Mouse (Mus musculus) neural tube, embryonic 12.5 days (tissue): ENCODE measurements around the gene Gm13275. TPM values are rescaled to one million over a fixed set of nuclear protein-coding genes. Genes with fewer than 3 reads are reported as not detected.
"Not testable (repeated sequence)": the region's sequence is repeated elsewhere in the genome, so short reads cannot be mapped to it uniquely, and the experiment has no call there.

Experiments
- ATAC-seq: fragments of 200-750 bp; cut with Nextera tagmentation; 2 replicates; pipeline ENCODE4 v1.8.0; 2017; ENCODE audit warnings: low read depth, mild to moderate bottlenecking, moderate TSS enrichment, moderate library complexity; ENCODE audit not compliant: low FRiP score
- H3K27ac ChIP-seq: fragments of 300-500 bp; sonication (generic); 2 replicates; pipeline ENCODE4 v1.5.1; 2016
- H3K27me3 ChIP-seq: fragments of 300-500 bp; sonication (generic); replicated peaks from 2 replicates; pipeline ENCODE4 v1.6.1; 2016; ENCODE audit warnings: mild to moderate bottlenecking
- H3K36me3 ChIP-seq: fragments of 300-500 bp; sonication (generic); 2 replicates; pipeline ENCODE4 v1.6.1; 2016; ENCODE audit warnings: mild to moderate bottlenecking
- H3K4me1 ChIP-seq: fragments of 300-500 bp; sonication (generic); 2 replicates; pipeline ENCODE4 v1.6.1; 2016
- H3K4me2 ChIP-seq: fragments of 300-500 bp; sonication (generic); replicated peaks from 2 replicates; pipeline ENCODE4 v1.6.1; 2016; ENCODE audit warnings: mild to moderate bottlenecking
- H3K4me3 ChIP-seq: fragments of 300-500 bp; sonication (generic); 2 replicates; pipeline ENCODE4 v1.5.1; 2016
- H3K9ac ChIP-seq: fragments of 300-500 bp; sonication (generic); 2 replicates; pipeline ENCODE4 v1.6.1; 2016; ENCODE audit warnings: mild to moderate bottlenecking
- H3K9me3 ChIP-seq: fragments of 300-500 bp; sonication (generic); 2 replicates; pipeline ENCODE4 v1.6.1; 2016; ENCODE audit warnings: mild to moderate bottlenecking
- WGBS: fragments of 180-500 bp; shearing (Covaris S2); methylation state at CpG from one replicate; pipeline ENCODE4 v1.1.7; 2016; 5-methylcytosine and 5-hydroxymethylcytosine counted together
- polyA plus RNA-seq: library from polyadenylated mRNA; unstranded; fragments of >200 nt; fragmentation: Nextera tagmentation; extraction: Ambion mirVana; gene quantifications from 2 replicates; pipeline ENCODE4 v1.2.1, GENCODE M21; 2016

Gene Gm13275
- polyA plus RNA-seq, 1 experiment from 2014 or later = not detected

GRCm38 (mm10) chr4:88805761-88806160 lies 11.5 kb downstream of the Gm13275 start:
- not testable (repeated sequence) for H3K36me3 ChIP-seq, H3K4me3 ChIP-seq, H3K27ac ChIP-seq, H3K9ac ChIP-seq, ATAC-seq, H3K4me1 ChIP-seq, H3K9me3 ChIP-seq, H3K27me3 ChIP-seq
- peak overlapping the region; percentile 46 for H3K4me2 ChIP-seq
- WGBS = 0% methylated on average over 6 of the region's 34 CpGs

GRCm38 (mm10) chr4:88815928-88816327 lies 21.6 kb downstream of the Gm13275 start, which contains the start of gene Ifna7:
TSS of gene Ifna7 (plus strand) at chr4:88816228.
- ATAC-seq = no peak
- Histone ChIP-seq H3K9me3 (no peaks in the 10 kb centered on the region), H3K4me2 (no peak within 1 kb of the TSS), H3K9ac (no peak within 1 kb of the TSS), H3K4me3 (no peak within 1 kb of the TSS), H3K27ac (no peak within 1 kb of the TSS), H3K36me3 (no peaks in the 10 kb centered on the region), H3K27me3 (no peaks in the 10 kb centered on the region), H3K4me1 (no peaks in the 10 kb centered on the region)
- 68% methylated on average over 3 of the region's 3 CpGs for WGBS

GRCm38 (mm10) chr4:88819659-88820058 lies 25.4 kb downstream of the Gm13275 start, which contains the start of gene Ifna11:
TSS of gene Ifna11 (plus strand) at chr4:88819959.
- Histone ChIP-seq H3K4me1 (no peaks in the 10 kb centered on the region), H3K36me3 (no peaks in the 10 kb centered on the region), H3K4me2 (no peak within 1 kb of the TSS), H3K9me3 (no peaks in the 10 kb centered on the region), H3K27ac (no peak within 1 kb of the TSS), H3K27me3 (no peaks in the 10 kb centered on the region), H3K4me3 (no peak within 1 kb of the TSS), H3K9ac (no peak within 1 kb of the TSS)
- 83% methylated on average over 1 of the region's 1 CpGs for WGBS
- ATAC-seq = no peak

GRCm38 (mm10) chr4:88822995-88823394 lies 28.7 kb downstream of the Gm13275 start:
- no peak overlapping the region for H3K4me3 ChIP-seq
- no peaks in the 10 kb centered on the region for H3K9me3 ChIP-seq
- no peak overlapping the region for H3K9ac ChIP-seq
- H3K27ac ChIP-seq = no peak overlapping the region
- H3K27me3 ChIP-seq = no peaks in the 10 kb centered on the region
- 27% methylated on average over 4 of the region's 4 CpGs for WGBS
- no peaks in the 10 kb centered on the region for H3K36me3 ChIP-seq
- no peak for ATAC-seq
- no peaks in the 10 kb centered on the region for H3K4me1 ChIP-seq
- H3K4me2 ChIP-seq = no peak overlapping the region

GRCm38 (mm10) chr4:88827116-88827515 lies 32.8 kb downstream of the Gm13275 start, which contains the start of gene Ifna6:
TSS of gene Ifna6 (plus strand) at chr4:88827416.
- H3K4me2 ChIP-seq, H3K27ac ChIP-seq, H3K4me1 ChIP-seq, ATAC-seq, H3K9me3 ChIP-seq, H3K36me3 ChIP-seq, H3K27me3 ChIP-seq, H3K9ac ChIP-seq, H3K4me3 ChIP-seq: not testable (repeated sequence)

GRCm38 (mm10) chr4:88830523-88830922 lies 36.2 kb downstream of the Gm13275 start:
- no peaks in the 10 kb centered on the region for H3K9me3 ChIP-seq
- no peaks in the 10 kb centered on the region for H3K36me3 ChIP-seq
- no peaks in the 10 kb centered on the region for H3K27me3 ChIP-seq
- no peak overlapping the region for H3K4me2 ChIP-seq
- no peak for ATAC-seq
- no peak overlapping the region for H3K27ac ChIP-seq
- no peak overlapping the region for H3K9ac ChIP-seq
- WGBS = 33% methylated on average over 4 of the region's 4 CpGs
- H3K4me1 ChIP-seq = no peaks in the 10 kb centered on the region
- no peak overlapping the region for H3K4me3 ChIP-seq

- 92% methylated on average over 1 of the region's 1 CpGs for WGBS
- not testable (repeated sequence) for ATAC-seq, H3K27me3 ChIP-seq, H3K4me3 ChIP-seq, H3K9ac ChIP-seq, H3K27ac ChIP-seq, H3K36me3 ChIP-seq, H3K4me1 ChIP-seq, H3K4me2 ChIP-seq, H3K9me3 ChIP-seq
Measured at GRCm38 (mm10) chr4:88835225-88835624, 40.9 kb downstream of the Gm13275 start, which contains the start of gene Ifna5. TSS of gene Ifna5 (plus strand) at chr4:88835525.

GRCm38 (mm10) chr4:88838828-88839227 lies 44.5 kb downstream of the Gm13275 start:
- Histone ChIP-seq H3K27me3 (no peaks in the 10 kb centered on the region), H3K27ac (no peak overlapping the region), H3K4me3 (no peak overlapping the region), H3K4me1 (no peaks in the 10 kb centered on the region), H3K9ac (no peak overlapping the region), H3K36me3 (no peaks in the 10 kb centered on the region), H3K4me2 (no peak overlapping the region), H3K9me3 (no peaks in the 10 kb centered on the region)
- WGBS = 45% methylated on average over 3 of the region's 3 CpGs
- ATAC-seq = no peak

- Histone ChIP-seq H3K27me3 (no peaks in the 10 kb centered on the region), H3K9ac (no peak overlapping the region), H3K9me3 (no peaks in the 10 kb centered on the region), H3K4me2 (no peak overlapping the region), H3K36me3 (no peaks in the 10 kb centered on the region), H3K27ac (no peak overlapping the region), H3K4me3 (no peak overlapping the region), H3K4me1 (no peaks in the 10 kb centered on the region)
- 86% methylated on average over 3 of the region's 3 CpGs for WGBS
- ATAC-seq = no peak
Measured at GRCm38 (mm10) chr4:88840058-88840457, 45.8 kb downstream of the Gm13275 start.

- H3K9me3 ChIP-seq = no peaks in the 10 kb centered on the region
- 54% methylated on average over 2 of the region's 2 CpGs for WGBS
- H3K36me3 ChIP-seq = no peaks in the 10 kb centered on the region
- no peak for ATAC-seq
- no peaks in the 10 kb centered on the region for H3K4me1 ChIP-seq
- no peak within 1 kb of the TSS for H3K9ac ChIP-seq
- no peaks in the 10 kb centered on the region for H3K27me3 ChIP-seq
- no peak within 1 kb of the TSS for H3K4me2 ChIP-seq
- no peak within 1 kb of the TSS for H3K4me3 ChIP-seq
- no peak within 1 kb of the TSS for H3K27ac ChIP-seq
Measured at GRCm38 (mm10) chr4:88841438-88841911, 47.2 kb downstream of the Gm13275 start, which contains the start of gene Ifna4. TSS of gene Ifna4 (plus strand) at chr4:88841861.

Other genes with a start within 250 kb of the Gm13275 start
- gene Ifna15, start 236.2 kb upstream of the Gm13275 start, polyA plus RNA-seq = not detected in 2 replicates
- not detected in 2 replicates for gene Ifna14, start 222.7 kb upstream of the Gm13275 start, polyA plus RNA-seq
- gene Ifna9, start 202.1 kb upstream of the Gm13275 start, polyA plus RNA-seq = not detected in 2 replicates
- not detected in 2 replicates for gene Ifna12, start 191.1 kb upstream of the Gm13275 start, polyA plus RNA-seq
- gene C87499, start 160.1 kb upstream of the Gm13275 start, polyA plus RNA-seq = not detected in 2 replicates
- gene Ifna13, start 150.0 kb upstream of the Gm13275 start, polyA plus RNA-seq = not detected in 2 replicates
- not detected in 2 replicates for gene Ifna16, start 117.6 kb upstream of the Gm13275 start, polyA plus RNA-seq
- gene Ifna2, start 110.6 kb upstream of the Gm13275 start, polyA plus RNA-seq = not detected in 2 replicates
- not detected in 2 replicates for gene Ifnab, start 103.1 kb upstream of the Gm13275 start, polyA plus RNA-seq
- 1.6 and 2.0 TPM in 2 replicates for gene Gm26566, start 72.7 kb upstream of the Gm13275 start, polyA plus RNA-seq
- gene Klhl9, start 72.0 kb upstream of the Gm13275 start, polyA plus RNA-seq = 127 and 132 TPM in 2 replicates
- not detected in 2 replicates for gene Gm13271, start 39.6 kb upstream of the Gm13275 start, polyA plus RNA-seq
- gene Gm13283, start 34.4 kb upstream of the Gm13275 start, polyA plus RNA-seq = 0.32 and 0.46 TPM in 2 replicates
- 0.22 TPM in 1 of 2 replicates, not detected in the other for gene Gm13290, start 20.7 kb upstream of the Gm13275 start, polyA plus RNA-seq
- not detected in 2 replicates for gene Gm13289, start 17.6 kb upstream of the Gm13275 start, polyA plus RNA-seq
- gene Gm13272, start 14.6 kb upstream of the Gm13275 start, polyA plus RNA-seq = not detected in 2 replicates
- gene Ifnz, start 12.4 kb upstream of the Gm13275 start, polyA plus RNA-seq = not detected in 2 replicates
- gene Gm13276, start 8.8 kb upstream of the Gm13275 start, polyA plus RNA-seq = not detected in 2 replicates
- not detected in 2 replicates for gene Gm13277, start 5.9 kb upstream of the Gm13275 start, polyA plus RNA-seq
- not detected in 2 replicates for gene Gm13278, start 2.9 kb upstream of the Gm13275 start, polyA plus RNA-seq
- not detected in 2 replicates for gene Gm13279, start 2.9 kb downstream of the Gm13275 start, polyA plus RNA-seq
- gene Gm13285, start 5.2 kb downstream of the Gm13275 start, polyA plus RNA-seq = 0.58 and 0.77 TPM in 2 replicates
- not detected in 2 replicates for gene Gm13287, start 8.8 kb downstream of the Gm13275 start, polyA plus RNA-seq
- not detected in 2 replicates for gene Gm13288, start 11.0 kb downstream of the Gm13275 start, polyA plus RNA-seq
- gene Ifna7, start 21.7 kb downstream of the Gm13275 start, polyA plus RNA-seq = not detected in 2 replicates
- not detected in 2 replicates for gene Ifna11, start 25.5 kb downstream of the Gm13275 start, polyA plus RNA-seq
- gene Ifna6, start 32.9 kb downstream of the Gm13275 start, polyA plus RNA-seq = not detected in 2 replicates
- gene Ifna5, start 41.0 kb downstream of the Gm13275 start, polyA plus RNA-seq = not detected in 2 replicates
- gene Ifna4, start 47.4 kb downstream of the Gm13275 start, polyA plus RNA-seq = not detected in 2 replicates
- not detected in 2 replicates for gene Ifna1, start 55.6 kb downstream of the Gm13275 start, polyA plus RNA-seq
- gene Ifne, start 85.7 kb downstream of the Gm13275 start, polyA plus RNA-seq = not detected in 2 replicates